Mouse (Mus musculus): ENCODE measurements around the gene Sumf1.

The Sumf1 gene

DNA sequence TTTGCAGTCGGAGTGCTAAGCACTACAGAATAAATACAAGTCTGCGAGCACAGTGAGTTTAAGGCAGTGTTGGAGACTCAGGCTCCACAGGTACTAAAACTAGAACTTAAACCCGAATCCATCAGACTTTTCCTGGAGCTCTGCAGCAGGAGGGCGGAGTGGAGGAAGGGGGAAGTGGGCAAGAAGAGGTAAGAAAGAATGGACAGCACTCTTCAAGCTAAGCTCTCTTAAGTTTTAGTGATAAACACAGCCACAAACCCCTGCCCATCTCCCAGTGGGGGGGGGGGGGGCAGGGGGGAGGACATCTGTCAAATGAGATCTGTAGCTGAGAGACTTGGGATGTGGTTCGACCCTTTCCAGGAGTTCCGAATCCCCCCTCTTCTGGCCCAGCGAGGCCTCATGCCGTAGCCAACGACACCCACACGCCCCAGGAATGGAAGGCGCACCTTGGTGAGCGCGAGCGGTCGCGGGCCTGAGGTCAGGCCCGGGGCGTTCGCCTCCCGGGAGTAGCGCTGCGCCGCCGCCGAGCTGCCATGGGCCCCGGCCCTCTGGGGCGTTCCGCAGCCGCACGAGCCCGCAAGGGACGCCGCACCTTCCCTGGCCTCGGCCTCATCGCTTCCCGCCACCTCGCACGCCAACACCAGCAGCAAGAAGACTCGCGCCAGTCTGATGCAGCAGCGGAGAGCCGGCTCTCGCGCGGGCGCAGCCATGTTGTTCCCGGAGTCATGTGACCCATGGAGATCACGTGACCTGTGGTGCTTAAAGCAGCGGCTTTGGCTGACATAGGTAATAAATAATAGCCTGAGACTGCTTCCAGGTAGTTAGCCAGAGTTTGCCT, at the start of gene Sumf1:
TSS of gene Sumf1 (minus strand) at position 736 of the 838 bp plus-strand sequence.
- DNase-seq: peak; percentile 96 to 98

DNA sequence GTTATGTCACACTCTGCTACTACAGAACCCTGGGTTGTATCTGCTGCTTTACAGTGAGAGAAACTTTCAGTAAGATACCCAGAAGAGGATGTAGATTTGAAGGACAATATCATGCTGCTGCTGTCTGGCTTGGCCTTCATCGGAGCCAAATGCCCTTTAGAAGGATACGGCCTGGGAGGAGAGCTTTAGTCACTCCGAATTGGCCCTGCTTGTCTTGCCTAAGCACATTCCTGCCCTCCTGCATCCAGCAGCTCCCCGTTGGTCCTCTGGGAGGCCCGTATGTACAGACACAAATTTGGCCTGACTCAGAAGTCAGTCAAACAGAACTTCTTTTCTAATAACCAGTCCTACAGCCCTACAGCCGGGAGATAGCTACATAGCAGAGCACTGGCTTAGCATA, 49.2 kb upstream of the Sumf1 start:
- DNase-seq: no peak

DNA sequence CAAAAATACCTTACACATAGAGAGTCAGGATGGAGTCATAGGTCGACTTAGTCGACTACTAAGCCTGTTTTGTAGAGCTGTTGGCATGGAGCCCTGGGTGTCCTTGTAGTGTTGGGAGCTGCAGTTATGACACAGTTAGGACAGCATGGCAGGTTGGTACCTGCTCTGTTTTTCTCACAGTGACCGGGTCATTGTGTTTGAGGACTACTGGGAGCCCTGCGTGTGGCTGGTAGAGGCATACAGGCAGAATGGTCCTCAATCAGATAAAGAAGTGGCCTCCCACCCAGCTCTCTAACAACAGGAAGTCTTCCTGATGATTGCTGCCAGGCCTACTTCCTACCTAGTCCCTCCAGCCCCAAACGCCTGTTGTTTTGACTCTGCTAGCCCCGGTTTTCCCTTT, 47.7 kb upstream of the Sumf1 start:
- DNase-seq: peak in 1 of 2 experiments; percentile 18

DNA sequence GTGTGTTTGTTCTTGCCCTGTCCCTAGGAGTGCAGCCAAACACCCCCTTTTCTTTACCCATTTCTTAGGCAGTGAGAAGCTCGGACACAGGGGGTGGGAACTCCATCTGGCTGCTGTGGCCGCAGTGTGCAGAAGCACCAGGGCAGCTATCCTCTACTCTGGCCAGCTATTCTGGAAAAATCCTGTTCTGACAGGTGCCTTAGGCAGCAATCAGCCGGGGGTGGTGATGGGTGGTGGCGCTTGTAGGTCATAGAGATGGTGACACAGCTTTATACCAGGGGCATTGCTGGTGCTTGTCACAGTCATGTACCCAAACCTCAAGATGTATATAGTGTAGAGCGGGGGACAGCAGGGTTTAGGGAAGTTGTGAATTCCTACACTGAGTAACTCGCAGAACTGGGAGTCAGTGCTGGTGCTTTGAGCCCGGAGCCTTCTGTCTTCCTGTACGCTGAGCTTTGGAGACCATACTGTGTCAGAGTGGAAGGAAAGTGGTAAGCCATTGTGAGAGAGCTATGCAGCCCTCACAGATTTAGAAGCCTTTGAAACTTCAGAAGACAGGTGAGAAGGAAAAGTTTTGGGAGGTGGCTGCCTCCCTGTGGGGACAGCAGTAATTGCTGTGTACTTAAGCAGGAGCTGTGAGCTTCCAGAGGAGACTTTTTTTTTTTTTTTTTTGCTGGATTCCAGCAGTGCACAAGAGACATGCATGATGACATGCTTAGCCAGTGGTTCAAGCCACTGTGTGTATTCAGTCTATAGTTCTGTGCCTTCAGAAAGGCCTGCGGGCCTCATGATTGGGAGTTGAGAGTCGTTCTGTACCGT, 46.7 kb upstream of the Sumf1 start:
- no peak for DNase-seq

DNA sequence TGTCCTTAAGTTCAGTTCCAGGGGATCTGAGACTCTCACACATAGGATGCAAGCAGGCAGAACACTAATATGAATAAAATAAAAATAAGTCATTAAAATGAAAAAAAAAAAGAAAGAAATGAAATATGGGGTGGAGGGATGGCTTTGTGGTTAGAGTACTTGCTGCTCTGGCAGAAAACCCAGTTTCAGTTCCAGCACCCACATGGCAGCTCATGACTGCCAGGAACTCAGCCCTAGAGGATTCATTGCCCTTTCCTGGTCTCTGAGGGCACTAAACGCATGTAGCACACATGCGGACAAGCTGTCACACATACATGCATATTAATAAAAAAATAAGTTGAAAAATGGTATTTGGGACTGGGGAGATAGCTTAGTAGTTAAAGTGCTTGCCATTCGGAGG, 45.2 kb upstream of the Sumf1 start:
- no peak for DNase-seq

DNA sequence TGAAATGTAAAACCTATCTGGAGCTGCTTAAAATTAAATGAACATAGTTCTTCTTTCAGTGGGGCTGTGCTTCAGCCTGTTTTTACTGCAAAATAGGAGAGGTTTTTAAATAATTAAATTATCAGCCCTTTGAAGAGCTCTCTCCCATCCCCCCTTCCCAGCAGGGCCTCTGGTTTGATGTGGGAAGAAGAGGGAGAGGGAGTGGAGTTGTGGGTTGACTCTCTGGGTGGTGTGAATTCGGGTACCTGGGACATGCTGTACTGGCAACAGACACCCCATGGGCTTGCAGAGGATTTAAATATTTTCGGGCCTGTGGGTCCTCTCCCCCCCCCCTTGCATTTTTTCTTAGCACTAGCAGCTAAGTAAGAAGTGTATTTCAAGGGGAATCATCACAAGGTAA, 43.2 kb upstream of the Sumf1 start:
- no peak for DNase-seq

DNA sequence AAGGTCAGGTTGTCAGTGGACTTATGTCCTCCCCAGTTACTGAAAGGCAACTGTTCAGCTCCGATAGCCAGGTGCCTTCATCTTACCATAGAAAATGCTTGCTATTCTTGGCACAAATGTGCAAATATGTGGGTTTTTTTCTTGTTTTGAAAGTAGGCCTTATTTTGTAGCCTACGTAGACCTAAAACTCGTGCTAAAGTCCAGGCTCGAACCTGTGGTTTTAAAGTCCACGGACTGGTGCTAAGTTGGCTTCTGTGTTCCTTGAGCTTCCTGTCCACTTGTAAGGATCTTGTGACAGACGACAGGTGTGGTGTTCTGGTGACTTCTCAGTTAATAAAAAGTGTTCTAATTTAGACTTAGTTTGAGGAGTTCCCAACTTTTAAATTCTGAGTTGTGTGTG, 42.7 kb upstream of the Sumf1 start:
- no peak for DNase-seq

DNA sequence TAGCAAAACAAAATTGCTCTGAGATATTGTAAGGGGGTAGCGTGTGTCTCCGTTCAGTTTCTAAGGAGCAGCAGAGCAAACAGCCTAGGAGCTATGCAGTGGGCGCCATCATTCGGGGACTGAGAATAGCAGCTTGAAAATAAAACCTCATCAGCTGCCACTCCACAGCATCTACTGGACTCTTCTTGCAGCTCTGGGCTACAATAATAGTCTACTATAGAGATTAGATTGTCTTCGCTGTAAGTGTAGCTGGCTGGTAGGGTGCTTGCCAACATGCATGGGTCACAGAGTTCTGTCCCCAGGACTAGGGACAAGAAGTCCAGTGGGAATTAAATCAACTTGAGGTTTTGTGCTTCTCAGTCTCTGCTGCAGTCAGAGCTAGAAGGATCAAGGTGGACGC, 42.1 kb upstream of the Sumf1 start:
- no peak for DNase-seq

DNA sequence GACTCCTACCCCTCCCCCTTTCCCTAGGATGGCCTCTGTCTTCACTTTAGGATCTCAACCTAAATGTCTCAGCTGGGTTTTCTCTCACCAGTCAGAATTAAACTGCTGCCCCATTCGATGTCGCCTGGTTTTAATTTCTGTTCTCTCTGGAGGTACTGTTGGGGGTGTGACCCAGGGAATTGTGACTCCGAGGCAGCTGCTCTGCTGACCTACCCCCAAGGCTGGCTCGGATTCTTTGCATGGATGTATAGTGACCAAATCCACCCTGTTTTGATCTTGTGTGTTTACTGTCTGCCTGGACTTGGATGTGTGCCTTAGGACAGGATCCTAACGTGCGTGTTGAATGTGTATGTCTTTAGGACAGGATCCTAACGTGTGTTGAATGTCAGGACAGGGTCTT, 40.8 kb upstream of the Sumf1 start:
- DNase-seq: no peak

DNA sequence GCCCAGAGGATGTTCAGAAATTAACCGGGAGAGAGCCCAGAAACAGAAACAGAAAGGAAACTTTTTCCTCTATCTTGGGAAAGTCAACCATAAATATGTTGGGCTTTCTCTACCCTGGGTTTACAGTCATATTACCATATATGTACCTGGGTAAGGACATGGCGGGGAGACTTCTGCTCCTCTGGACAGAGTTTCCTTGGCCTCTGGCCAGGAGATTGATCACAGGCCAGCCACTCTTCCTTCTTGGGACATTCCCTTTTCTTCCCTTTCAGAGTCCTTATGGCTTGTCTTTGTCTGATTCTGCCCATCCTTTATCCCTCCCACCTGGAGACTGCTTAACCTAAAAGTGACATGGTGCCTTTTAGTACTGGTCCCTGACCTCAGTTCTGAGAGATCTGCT, 39.6 kb upstream of the Sumf1 start:
- DNase-seq: no peak

DNA sequence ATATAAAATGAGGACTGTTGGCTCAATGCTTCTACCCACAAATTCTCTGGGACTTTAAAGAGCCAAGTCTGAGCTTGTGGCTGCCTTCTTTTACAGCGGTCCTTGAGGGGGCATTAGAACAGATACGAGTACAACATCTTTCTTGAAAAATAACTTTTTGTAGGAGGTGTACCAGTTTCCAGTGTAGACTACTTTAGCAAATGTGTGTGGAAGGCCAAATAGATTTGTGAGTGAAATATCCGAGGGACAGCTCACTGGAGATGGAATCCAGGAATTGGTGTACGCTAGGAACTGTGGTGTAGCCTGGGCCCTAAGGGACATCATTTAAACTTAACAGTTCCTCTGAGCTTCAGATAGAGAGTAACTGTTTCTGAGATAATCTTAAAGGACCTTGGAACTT, 39.0 kb upstream of the Sumf1 start:
- DNase-seq: no peak

DNA sequence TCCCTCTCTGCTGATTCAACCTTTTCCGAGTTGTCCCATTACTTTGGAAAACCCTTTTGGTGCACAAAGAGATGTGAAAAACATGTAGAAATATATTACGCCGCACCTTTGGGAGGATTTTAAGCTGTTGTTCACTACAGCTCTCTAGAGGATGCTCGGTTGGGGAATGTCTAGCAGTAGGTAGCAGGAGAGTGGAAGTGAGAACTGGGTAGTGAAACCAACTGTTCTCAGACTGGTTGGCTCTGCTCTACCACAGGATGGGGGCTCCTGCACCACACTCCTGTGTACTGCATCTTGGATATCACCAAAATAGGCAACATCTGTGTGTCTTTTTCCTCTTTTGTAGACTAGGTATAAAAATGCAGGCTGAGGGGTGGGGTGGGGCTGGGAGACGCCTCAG, 37.5 kb upstream of the Sumf1 start:
- DNase-seq: no peak

DNA sequence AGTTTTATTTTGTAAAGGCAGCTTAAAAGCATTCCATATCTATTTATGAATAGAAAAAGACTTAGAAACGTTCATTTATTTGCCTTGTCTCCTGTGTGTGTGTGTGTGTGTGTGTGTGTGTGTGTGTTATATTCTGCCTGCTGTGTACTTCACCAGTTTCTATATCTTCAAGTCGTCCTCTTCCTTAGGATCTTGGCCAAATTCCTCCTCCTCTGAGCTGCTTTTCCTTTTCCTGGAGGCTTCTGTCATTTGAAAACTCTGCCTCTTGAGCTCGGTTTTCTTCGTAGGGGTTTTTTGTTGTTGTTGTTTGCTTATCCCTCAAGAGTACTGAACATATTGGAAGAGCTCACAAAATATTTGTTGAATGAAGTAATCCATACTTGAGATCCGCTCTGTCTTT, 37.1 kb upstream of the Sumf1 start:
- DNase-seq: no peak

DNA sequence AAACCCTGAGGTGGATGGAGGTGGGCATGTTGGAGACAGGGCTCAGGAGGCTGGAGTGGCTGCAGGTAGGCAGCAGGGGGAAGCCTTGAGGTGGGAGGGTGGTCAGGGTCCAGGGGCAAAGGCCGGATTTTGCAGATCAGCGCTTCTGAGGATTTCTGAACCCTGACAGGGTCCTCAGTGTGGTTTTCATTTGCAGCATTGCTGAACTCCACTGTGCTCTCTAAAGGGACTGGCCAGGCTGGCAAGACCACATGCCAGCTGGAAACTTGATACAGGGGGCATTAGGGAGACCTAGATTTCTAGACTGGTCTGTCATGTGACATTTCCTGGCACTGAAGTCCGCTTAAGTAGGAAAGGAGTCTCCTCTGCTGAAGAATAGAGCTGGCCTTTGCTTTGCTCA, 32.6 kb upstream of the Sumf1 start:
- no peak for DNase-seq

DNA sequence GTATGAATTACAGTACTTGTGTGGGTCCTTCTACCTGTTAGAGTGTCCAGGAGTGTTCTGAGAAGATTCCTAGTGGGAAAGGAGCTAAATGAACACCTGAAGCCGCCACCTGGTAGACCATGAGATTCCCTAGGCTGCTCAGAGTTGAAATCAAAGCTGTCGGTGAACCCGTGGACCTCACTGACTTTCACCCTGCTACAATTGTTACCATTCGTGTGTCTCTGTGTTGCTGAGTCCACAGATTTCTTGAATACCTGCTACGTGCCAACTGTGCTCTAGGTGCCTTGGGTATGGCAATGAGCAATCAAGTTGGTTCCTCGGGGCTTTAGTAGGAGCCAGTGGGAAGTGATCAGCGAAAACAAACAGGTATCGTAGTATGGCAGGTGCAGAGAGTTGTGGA, 31.4 kb upstream of the Sumf1 start:
- no peak for DNase-seq

DNA sequence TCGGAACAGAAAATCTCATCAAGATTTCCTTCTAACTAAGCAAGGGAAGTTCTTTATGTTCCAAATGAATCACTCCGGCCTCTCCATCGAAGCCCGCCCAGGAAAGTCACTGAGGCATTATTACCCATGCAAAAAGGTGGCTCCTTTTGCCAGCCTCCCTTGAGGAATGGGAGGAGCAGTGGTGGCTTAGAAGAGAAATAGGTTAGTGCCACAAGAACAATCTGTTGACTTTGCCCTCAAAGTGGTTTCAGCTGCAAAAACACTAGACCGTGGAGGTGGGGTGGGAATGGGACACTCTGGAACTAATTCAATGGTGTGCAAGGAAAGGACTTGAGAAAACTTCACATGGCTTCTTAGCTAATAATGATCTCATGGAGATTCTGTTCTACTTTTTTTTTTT, 30.7 kb upstream of the Sumf1 start:
- DNase-seq: no peak

DNA sequence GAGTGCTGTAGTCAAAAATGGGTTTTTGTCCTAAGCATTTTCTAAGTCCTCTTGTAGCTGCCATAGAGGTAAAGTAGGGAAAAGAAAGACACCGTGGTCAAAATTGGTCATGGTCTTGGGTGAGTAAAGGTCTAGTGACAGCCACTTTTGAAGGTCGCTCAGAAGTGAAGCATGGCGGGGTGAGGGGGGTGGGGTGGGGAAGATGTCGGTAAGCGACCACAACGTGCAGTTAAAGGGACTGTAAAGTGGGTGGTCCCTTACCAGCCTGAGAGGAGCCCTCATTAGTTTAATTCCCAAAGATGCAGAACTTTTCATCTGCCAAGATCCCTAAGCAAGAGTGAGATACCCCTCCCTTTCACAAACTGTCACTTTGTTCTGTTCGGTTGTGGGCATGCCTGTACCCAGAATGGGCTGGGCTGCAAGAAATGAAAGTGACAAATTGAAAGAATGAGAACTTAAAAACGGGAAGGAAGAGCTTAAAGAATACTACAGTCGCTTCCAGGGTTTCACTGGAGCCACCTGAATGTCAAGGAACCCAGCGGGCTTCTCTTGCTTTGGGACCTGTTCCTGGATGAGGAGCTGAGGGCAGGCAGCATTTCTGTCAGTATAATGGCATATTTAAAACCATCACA, 29.0 kb upstream of the Sumf1 start:
- DNase-seq: no peak

DNA sequence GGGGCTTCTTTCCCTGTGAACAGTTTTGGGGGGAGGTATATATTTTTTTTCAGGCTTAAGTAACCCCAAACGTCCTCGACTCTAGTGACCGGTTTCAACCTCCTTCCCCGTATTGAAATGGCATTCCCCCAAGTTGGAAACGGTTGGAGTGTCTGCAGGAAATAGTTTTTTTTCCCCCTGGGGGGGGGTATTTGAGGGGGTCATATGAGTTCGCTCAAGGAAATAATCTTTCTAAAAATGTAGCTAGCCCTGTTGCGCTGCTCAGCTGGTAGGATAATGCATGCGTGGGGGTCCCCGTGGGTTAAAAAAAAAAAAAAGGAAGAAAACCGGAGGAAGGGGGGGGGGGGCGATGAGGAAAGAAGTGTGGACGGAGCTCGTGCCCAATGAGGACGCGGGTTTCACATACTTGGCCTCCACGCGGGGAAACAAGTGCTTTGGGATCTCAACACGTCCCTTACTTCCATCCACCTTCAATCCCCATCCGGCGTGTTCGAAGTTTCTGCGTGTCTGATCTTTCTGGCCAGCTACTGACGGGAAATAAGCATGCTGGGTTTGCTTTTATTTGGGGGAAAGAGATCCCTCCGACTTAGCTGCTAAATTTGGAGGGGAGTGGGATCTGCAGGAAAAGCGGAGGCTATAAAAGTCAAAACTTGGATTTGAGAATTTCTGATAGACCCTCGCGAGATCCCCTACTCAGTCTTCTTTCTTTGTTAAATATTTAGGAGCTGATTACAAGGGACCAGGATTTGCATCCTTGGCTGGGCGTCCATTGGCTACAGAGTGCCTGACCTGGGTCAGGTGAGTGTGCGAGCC, 28.3 kb upstream of the Sumf1 start:
- DNase-seq: peak; percentile 41 to 42

DNA sequence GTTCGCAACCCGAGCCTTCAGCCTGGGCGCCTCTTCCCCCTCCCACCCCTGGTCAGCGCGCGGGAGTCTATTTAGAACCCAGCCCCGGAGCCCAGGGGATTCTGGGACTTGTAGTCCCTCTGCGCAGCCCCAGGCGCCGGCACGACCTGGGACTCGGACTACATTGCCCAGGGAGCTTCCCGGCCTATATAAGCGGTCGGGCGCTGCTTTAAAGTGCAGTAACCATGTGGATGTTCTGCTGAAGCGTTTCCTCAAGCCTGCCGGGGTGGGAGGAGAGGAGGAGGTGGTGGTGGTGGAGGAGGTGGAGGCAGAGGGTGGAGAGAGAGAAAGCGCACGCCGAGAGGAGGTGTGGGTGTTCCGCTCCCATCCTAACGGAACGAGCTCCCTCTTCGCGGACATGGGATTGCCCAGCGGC, 27.5 kb upstream of the Sumf1 start, which contains the start of gene Itpr1:
TSS of gene Itpr1 (plus strand) at position 216 of the 415 bp plus-strand sequence.
- DNase-seq: peak; percentile 97 to 99

DNA sequence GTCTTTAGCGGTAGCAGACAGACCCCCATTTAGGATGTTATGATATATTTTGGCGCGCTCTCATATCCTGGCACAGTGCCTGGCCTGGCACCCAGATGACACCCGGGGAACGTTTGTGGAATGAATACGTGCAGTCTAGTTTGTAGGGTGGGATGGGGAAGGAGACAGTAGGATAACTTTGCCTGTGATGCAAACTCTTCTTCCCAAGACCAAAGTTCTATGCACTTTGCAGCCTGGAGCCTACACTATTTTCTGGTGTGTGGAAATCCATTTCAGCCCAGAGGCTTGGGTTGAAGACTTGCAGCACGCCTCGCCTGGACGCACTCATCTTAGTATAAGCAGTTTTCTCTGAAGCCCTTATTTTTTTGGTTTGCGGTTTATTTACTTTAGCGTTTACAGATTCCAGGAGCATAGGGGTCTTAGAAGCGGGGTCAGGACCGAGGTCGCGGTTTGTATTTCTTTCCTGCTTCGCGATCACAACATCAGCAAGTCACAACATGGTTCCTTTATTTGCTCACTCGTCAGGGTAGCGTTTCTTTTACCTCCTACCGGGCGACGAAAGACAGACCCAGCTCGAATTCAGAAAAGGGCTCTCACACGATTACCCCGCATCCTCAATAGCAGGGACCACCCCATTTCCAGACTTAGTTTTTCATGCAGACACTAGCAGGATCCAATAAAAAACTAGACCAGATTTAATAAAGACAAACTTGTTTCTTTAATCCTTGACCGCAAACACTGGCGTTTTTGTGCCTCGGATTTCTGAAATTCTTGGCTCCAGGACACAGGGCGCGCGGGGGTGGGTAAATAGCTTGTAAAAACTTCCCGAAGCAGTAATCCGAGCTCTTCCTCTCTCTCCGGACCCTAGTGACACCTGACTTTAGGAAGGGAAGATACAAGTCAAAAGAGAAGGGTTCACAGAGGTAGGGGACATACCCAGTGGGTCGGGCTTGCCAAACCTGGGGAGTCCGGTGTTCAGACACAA, 26.8 kb upstream of the Sumf1 start:
- peak; percentile 36 to 42 for DNase-seq

DNA sequence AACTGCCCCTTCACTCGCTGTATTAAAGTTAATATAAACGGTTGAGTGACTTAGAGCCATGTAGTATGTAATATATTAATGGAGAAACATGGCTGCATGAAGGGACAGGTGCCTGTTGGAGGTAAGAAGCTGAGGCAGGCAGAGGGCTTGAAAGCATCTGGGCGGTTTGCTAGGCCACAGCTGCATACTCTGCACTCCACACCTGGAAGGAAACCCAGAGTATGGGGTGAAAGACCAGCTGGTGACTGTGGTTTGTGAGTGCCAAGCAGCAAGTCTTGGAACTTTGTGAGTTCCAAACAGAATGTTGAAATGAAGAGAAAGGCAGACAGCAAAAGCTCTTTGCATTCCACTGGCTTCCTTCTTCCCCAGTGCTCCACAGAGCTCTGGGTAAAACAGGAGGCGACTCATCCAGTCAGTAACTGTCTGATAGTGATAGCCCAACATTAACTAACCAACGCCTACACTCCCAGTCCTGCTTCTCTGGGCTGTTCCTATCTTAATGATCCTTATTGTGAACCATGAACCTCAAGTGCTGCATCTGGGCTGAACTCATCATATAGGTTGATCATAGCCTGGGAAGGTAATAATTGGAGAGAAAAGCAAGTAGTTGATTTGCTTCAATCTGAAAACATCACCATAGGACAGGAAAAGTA, 21.7 kb upstream of the Sumf1 start:
- no peak for DNase-seq

Measured in cerebellum, postnatal 10 days (tissue).